Mouse (Mus musculus): ENCODE measurements around the gene Rnpepl1. TPM values are rescaled to one million over a fixed set of nuclear protein-coding genes. Genes with fewer than 3 reads are reported as not detected.
A peak's percentile ranks its signal among the peaks of the same experiment; 100 is the strongest.
"Not testable (repeated sequence)": the region's sequence is repeated elsewhere in the genome, so short reads cannot be mapped to it uniquely, and the experiment has no call there.

Rnpepl1 gene
- total and polyA plus RNA-seq, 3 experiments, result 71.2 to 593 (median 90.8) TPM

GRCm38 (mm10) chr1:92936467-92936866 lies 25.9 kb downstream of the Rnpepl1 start:
- no peak for DNase-seq

GRCm38 (mm10) chr1:92937797-92938196 lies 27.2 kb downstream of the Rnpepl1 start:
- no peak for DNase-seq

GRCm38 (mm10) chr1:92939746-92940145 lies 29.2 kb downstream of the Rnpepl1 start:
- DNase-seq, result no peak

- no peak for DNase-seq
Observed at GRCm38 (mm10) chr1:92943219-92943989, 32.8 kb downstream of the Rnpepl1 start.

GRCm38 (mm10) chr1:92947966-92948365 lies 37.4 kb downstream of the Rnpepl1 start:
- no peak for DNase-seq

GRCm38 (mm10) chr1:92949426-92949825 lies 38.8 kb downstream of the Rnpepl1 start:
- no peak for DNase-seq

- no peak for DNase-seq
Observed at GRCm38 (mm10) chr1:92950607-92951006, 40.0 kb downstream of the Rnpepl1 start, which contains the start of gene Gpr35. Gene Gpr35, plus strand, starts transcription at chr1:92950865.

GRCm38 (mm10) chr1:92953641-92954040 lies 43.1 kb downstream of the Rnpepl1 start:
- DNase-seq, result no peak

- peak; percentile 72 for DNase-seq
Observed at GRCm38 (mm10) chr1:92956571-92957335, 46.2 kb downstream of the Rnpepl1 start.

GRCm38 (mm10) chr1:92958999-92959398 lies 48.4 kb downstream of the Rnpepl1 start:
- DNase-seq, result no peak

GRCm38 (mm10) chr1:92970791-92971190 lies 60.2 kb downstream of the Rnpepl1 start:
- DNase-seq, result not testable (repeated sequence)

- peak; percentile 66 for DNase-seq
Observed at GRCm38 (mm10) chr1:92971879-92972795, 61.6 kb downstream of the Rnpepl1 start.

- peak; percentile 78 for DNase-seq
Observed at GRCm38 (mm10) chr1:92972854-92973253, 62.3 kb downstream of the Rnpepl1 start.

Other genes starting within 250 kb of the Rnpepl1 start
- 10 to 100 TPM; 61.7 to 84.3 TPM for gene Gpc1, start 79.1 kb upstream of the Rnpepl1 start, total RNA-seq (2021)
- gene Gpc1, start 79.1 kb upstream of the Rnpepl1 start, polyA plus RNA-seq (2012; rRNA removed), result 43.3 and 49.8 TPM in 2 replicates
- gene Ankmy1, start 7.9 kb upstream of the Rnpepl1 start, total RNA-seq (2021), result 1 to 10 TPM in 1 of 2 experiments, under 1 TPM in 1; 0.69 to 1.0 TPM
- gene Ankmy1, start 7.9 kb upstream of the Rnpepl1 start, polyA plus RNA-seq (2012; rRNA removed), result 0.18 and 0.26 TPM in 2 replicates
- 10 to 100 TPM; 12.5 to 17.2 TPM for gene Dusp28, start 3.8 kb upstream of the Rnpepl1 start, total RNA-seq (2021)
- gene Dusp28, start 3.8 kb upstream of the Rnpepl1 start, polyA plus RNA-seq (2012; rRNA removed), result 97.2 and 107 TPM in 2 replicates
- gene Capn10, start 23.6 kb downstream of the Rnpepl1 start, total RNA-seq (2021), result 10 to 100 TPM; 16.1 to 18.3 TPM
- gene Capn10, start 23.6 kb downstream of the Rnpepl1 start, polyA plus RNA-seq (2012; rRNA removed), result 45.9 and 50.7 TPM in 2 replicates
- gene Gpr35, start 40.1 kb downstream of the Rnpepl1 start, total RNA-seq (2021), result 1 to 10 TPM in 1 of 2 experiments, under 1 TPM in 1; 0.76 to 2.2 TPM
- gene Gpr35, start 40.1 kb downstream of the Rnpepl1 start, polyA plus RNA-seq (2012; rRNA removed), result 1.2 and 2.1 TPM in 2 replicates
- gene Aqp12, start 95.6 kb downstream of the Rnpepl1 start, total RNA-seq (2021), result under 1 TPM in 1 of 2 experiments, not detected in 1; 0.26 TPM
- gene Aqp12, start 95.6 kb downstream of the Rnpepl1 start, polyA plus RNA-seq (2012; rRNA removed), result not detected in 2 replicates
- gene Kif1a, start 191.2 kb downstream of the Rnpepl1 start, total RNA-seq (2021), result 10 to 100 TPM; 33.6 to 43.0 TPM
- gene Kif1a, start 191.2 kb downstream of the Rnpepl1 start, polyA plus RNA-seq (2012; rRNA removed), result 25.7 and 29.0 TPM in 2 replicates
- under 1 TPM in 1 of 2 experiments, not detected in 1; 0.92 TPM for gene Agxt, start 224.5 kb downstream of the Rnpepl1 start, total RNA-seq (2021)
- 0.44 TPM in 1 of 2 replicates, not detected in the other for gene Agxt, start 224.5 kb downstream of the Rnpepl1 start, polyA plus RNA-seq (2012; rRNA removed)